In the genomic region with DNA sequence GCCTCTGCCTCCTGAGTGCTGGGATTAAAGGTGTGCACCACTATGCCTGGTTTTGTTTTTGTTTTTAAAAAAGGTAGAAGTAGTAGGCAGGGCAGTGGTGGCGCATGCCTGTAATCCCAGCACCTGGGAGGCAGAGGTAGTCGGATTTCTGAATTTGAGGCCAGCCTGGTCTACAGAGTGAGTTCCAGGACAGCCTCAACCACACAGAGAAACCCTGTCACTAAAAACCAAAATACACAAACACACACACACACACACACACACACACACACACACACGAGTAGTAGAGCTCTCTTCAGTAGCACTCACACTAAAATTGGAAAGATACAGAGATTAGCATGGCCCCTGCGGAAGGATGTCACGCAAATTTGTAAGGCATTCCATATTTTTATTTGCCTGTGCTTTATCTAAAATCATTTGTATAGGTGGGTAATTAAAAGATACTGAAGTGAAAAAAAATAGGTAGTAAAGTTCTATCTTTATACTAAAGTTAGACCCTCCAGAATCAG, we compare ENCODE assay signal across 10 mouse cellular contexts. TPM values are rescaled to one million over a fixed set of nuclear protein-coding genes. Genes with fewer than 3 reads are reported as not detected.
DNase-seq lines count a peak whose midpoint lies in the region; ATAC-seq and TF ChIP-seq lines count a peak whose summit lies in the region.
"Had no signal": no experiment of that assay in that cellular context is flagged by ENCODE, and none has a peak within 500 bp of the region (broad histone marks: within the 10 kb centered on the region; RNA-seq: fewer than 3 reads in every experiment).

No protein-coding gene starts in this region.

- ATAC-seq in midbrain, postnatal 0 days (ENCODE audit: low FRiP score): no peak
- ATAC-seq in intestine, embryonic 14.5 days (replicated peaks; ENCODE audit: low FRiP score, low TSS enrichment, low read depth): no peak
- no peak for ATAC-seq in neural tube, embryonic 13.5 days (ENCODE audit: low read depth)

- H3K4me1 ChIP-seq in midbrain, embryonic 10.5 days: peaks cover 91% of the 10 kb centered on the region
- no peaks in the 10 kb centered on the region; the same call in 1 of the 2 replicates for H3K4me1 ChIP-seq in midbrain, postnatal 0 days (ENCODE audit: insufficient read depth, low read length)
- peaks cover 14% of the 10 kb centered on the region for H3K4me1 ChIP-seq in embryonic fibroblast, embryonic 13.5 days (ENCODE audit: control insufficient read depth, insufficient read depth, low read length)
- H3K4me1 ChIP-seq in intestine, embryonic 14.5 days (replicated peaks; ENCODE audit: control insufficient read depth, insufficient read depth, low read length): peaks cover 51% of the 10 kb centered on the region
- H3K4me1 ChIP-seq in neural tube, embryonic 13.5 days (replicated peaks): peaks cover 58% of the 10 kb centered on the region

- 63% methylated on average over 5 of the region's 5 CpGs for WGBS in midbrain, embryonic 10.5 days
- WGBS in midbrain, postnatal 0 days: 68% methylated on average over 5 of the region's 5 CpGs
- 69% methylated on average over 5 of the region's 5 CpGs for WGBS in intestine, embryonic 14.5 days
- 79% methylated on average over 5 of the region's 5 CpGs for WGBS in neural tube, embryonic 13.5 days

- H3K9ac ChIP-seq in midbrain, postnatal 0 days (replicated peaks; ENCODE audit: low read length, poor library complexity, severe bottlenecking): no peak overlapping the region
- no peak overlapping the region for H3K9ac ChIP-seq in intestine, embryonic 14.5 days (ENCODE audit: low read length)
- no peak overlapping the region for H3K9ac ChIP-seq in neural tube, embryonic 13.5 days

- H3K4me3 ChIP-seq in midbrain, embryonic 10.5 days: peak overlapping the region; percentile 70
- H3K4me3 ChIP-seq in midbrain, postnatal 0 days (ENCODE audit: low read depth, low read length): no peak overlapping the region
- no peak overlapping the region for H3K4me3 ChIP-seq in embryonic fibroblast, embryonic 13.5 days (ENCODE audit: insufficient read depth, low read length)
- no peak overlapping the region; the same call in 1 of the 2 replicates for H3K4me3 ChIP-seq in intestine, embryonic 14.5 days (ENCODE audit: low read depth, low read length)
- no peak overlapping the region for H3K4me3 ChIP-seq in neural tube, embryonic 13.5 days

- H3K9me3 ChIP-seq in midbrain, embryonic 10.5 days (replicated peaks): no peaks in the 10 kb centered on the region; the same call in 1 of the 2 replicates
- H3K9me3 ChIP-seq in midbrain, postnatal 0 days (ENCODE audit: low read length): no peaks in the 10 kb centered on the region
- H3K9me3 ChIP-seq in intestine, embryonic 14.5 days (ENCODE audit: control insufficient read depth, low read length): no peaks in the 10 kb centered on the region
- no peaks in the 10 kb centered on the region for H3K9me3 ChIP-seq in neural tube, embryonic 13.5 days

- H3K4me2 ChIP-seq in midbrain, postnatal 0 days (ENCODE audit: low read depth, low read length, poor library complexity, severe bottlenecking): no peak overlapping the region
- peak overlapping the region; percentile 98 for H3K4me2 ChIP-seq in intestine, embryonic 14.5 days (ENCODE audit: low read length)
- H3K4me2 ChIP-seq in neural tube, embryonic 13.5 days: peak overlapping the region; percentile 64

- 0 out of 2 replicates have a peak, but pooled peaks cover 4% of the 10 kb centered on the region for H3K27me3 ChIP-seq in midbrain, embryonic 10.5 days (ENCODE audit: low read depth, poor library complexity, severe bottlenecking)
- H3K27me3 ChIP-seq in midbrain, postnatal 0 days (ENCODE audit: insufficient read depth, low read length): no peaks in the 10 kb centered on the region
- no peaks in the 10 kb centered on the region for H3K27me3 ChIP-seq in intestine, embryonic 14.5 days (replicated peaks; ENCODE audit: control insufficient read depth, insufficient read depth, low read length)
- H3K27me3 ChIP-seq in neural tube, embryonic 13.5 days: no peaks in the 10 kb centered on the region

- H3K27ac ChIP-seq in midbrain, embryonic 10.5 days (replicated peaks): peak overlapping the region; percentile 97
- no peak overlapping the region for H3K27ac ChIP-seq in midbrain, postnatal 0 days (ENCODE audit: low read depth, low read length)
- peak overlapping the region; percentile 99 for H3K27ac ChIP-seq in embryonic fibroblast, embryonic 13.5 days (ENCODE audit: insufficient read depth, low read length)
- peak overlapping the region; percentile 96 for H3K27ac ChIP-seq in intestine, embryonic 14.5 days (ENCODE audit: low read depth)
- H3K27ac ChIP-seq in neural tube, embryonic 13.5 days (replicated peaks): peak overlapping the region; percentile 95; the same call in 1 of the 2 replicates

- no peak for TF ChIP-seq POLR2A in embryonic fibroblast, embryonic 13.5 days (IDR thresholded peaks at IDR 0.05; ENCODE audit: low read depth, low read length)

- H3K36me3 ChIP-seq in midbrain, embryonic 10.5 days: peaks cover 18% of the 10 kb centered on the region
- no peaks in the 10 kb centered on the region for H3K36me3 ChIP-seq in midbrain, postnatal 0 days (ENCODE audit: insufficient read depth, low read length)
- peaks cover 19% of the 10 kb centered on the region for H3K36me3 ChIP-seq in intestine, embryonic 14.5 days (ENCODE audit: control insufficient read depth, insufficient read depth, low read length)
- H3K36me3 ChIP-seq in neural tube, embryonic 13.5 days: peaks cover 9% of the 10 kb centered on the region

- no peak for DNase-seq in midbrain, embryonic 10.5 days (ENCODE audit: low spot score)
- DNase-seq in midbrain, postnatal 0 days (ENCODE audit: low spot score): no peak
- DNase-seq in intestine, embryonic 14.5 days (ENCODE audit: low spot score): no peak
- DNase-seq in urinary bladder, adult 18-20 months (ENCODE audit: low spot score in 2 of 2): no peak
- DNase-seq in frontal cortex, postnatal 14 days (ENCODE audit: low spot score in 2 of 2): no peak

- no peak for TF ChIP-seq CTCF in midbrain, postnatal 0 days (IDR thresholded peaks at IDR 0.05)
- no peak for TF ChIP-seq CTCF in embryonic fibroblast, embryonic 13.5 days (IDR thresholded peaks at IDR 0.05; ENCODE audit: borderline replicate concordance, insufficient read depth, low read length)

RNA-seq across cellular contexts. Expression of gene Clic1, which starts 0.8 kb away (rescaled TPM):
- polyA plus RNA-seq in midbrain, embryonic 10.5 days (2016; fragmentation: Nextera tagmentation; extraction: Ambion mirVana): 216 and 217 TPM in 2 replicates
- total RNA-seq in midbrain, postnatal 0 days (2014; rRNA removed): 28.0 and 33.4 TPM in 2 replicates
- polyA plus RNA-seq in midbrain, postnatal 0 days (2015; fragmentation: Nextera tagmentation; extraction: Ambion mirVana): 40.0 and 41.9 TPM in 2 replicates
- polyA plus RNA-seq in embryonic fibroblast, embryonic 13.5 days (2011; ENCODE audit: insufficient read length, low read depth, missing spikeins): 266 and 360 TPM in 2 replicates
- 113 and 141 TPM in 2 replicates for polyA plus RNA-seq in intestine, embryonic 14.5 days (2014; fragmentation: Nextera tagmentation; extraction: Ambion mirVana)
- polyA plus RNA-seq in neural tube, embryonic 13.5 days (2015; fragmentation: Nextera tagmentation; extraction: Ambion mirVana): 132 and 145 TPM in 2 replicates

RNA-seq across cellular contexts. Expression of gene Msh5, which starts 2.4 kb away (rescaled TPM):
- polyA plus RNA-seq in midbrain, embryonic 10.5 days (2016; fragmentation: Nextera tagmentation; extraction: Ambion mirVana): 5.4 and 6.3 TPM in 2 replicates
- 1.7 and 3.8 TPM in 2 replicates for total RNA-seq in midbrain, postnatal 0 days (2014; rRNA removed)
- polyA plus RNA-seq in midbrain, postnatal 0 days (2015; fragmentation: Nextera tagmentation; extraction: Ambion mirVana): 1.3 and 1.4 TPM in 2 replicates
- polyA plus RNA-seq in embryonic fibroblast, embryonic 13.5 days (2011; ENCODE audit: insufficient read length, low read depth, missing spikeins): 1.2 and 2.8 TPM in 2 replicates
- polyA plus RNA-seq in intestine, embryonic 14.5 days (2014; fragmentation: Nextera tagmentation; extraction: Ambion mirVana): 3.6 and 3.9 TPM in 2 replicates
- 2.8 and 3.1 TPM in 2 replicates for polyA plus RNA-seq in neural tube, embryonic 13.5 days (2015; fragmentation: Nextera tagmentation; extraction: Ambion mirVana)

RNA-seq across cellular contexts. Expression of gene Ddah2, which starts 9.8 kb away (rescaled TPM):
- 527 and 597 TPM in 2 replicates for polyA plus RNA-seq in midbrain, embryonic 10.5 days (2016; fragmentation: Nextera tagmentation; extraction: Ambion mirVana)
- total RNA-seq in midbrain, postnatal 0 days (2014; rRNA removed): 159 and 204 TPM in 2 replicates
- 210 and 213 TPM in 2 replicates for polyA plus RNA-seq in midbrain, postnatal 0 days (2015; fragmentation: Nextera tagmentation; extraction: Ambion mirVana)
- polyA plus RNA-seq in embryonic fibroblast, embryonic 13.5 days (2011; ENCODE audit: insufficient read length, low read depth, missing spikeins): 46.4 and 52.8 TPM in 2 replicates
- 278 and 333 TPM in 2 replicates for polyA plus RNA-seq in intestine, embryonic 14.5 days (2014; fragmentation: Nextera tagmentation; extraction: Ambion mirVana)
- 417 and 431 TPM in 2 replicates for polyA plus RNA-seq in neural tube, embryonic 13.5 days (2015; fragmentation: Nextera tagmentation; extraction: Ambion mirVana)

RNA-seq across cellular contexts. Expression of gene Ly6g6c, which starts 16.2 kb away (rescaled TPM):
- 0.17 TPM in 2 replicates for polyA plus RNA-seq in midbrain, embryonic 10.5 days (2016; fragmentation: Nextera tagmentation; extraction: Ambion mirVana)
- total RNA-seq in midbrain, postnatal 0 days (2014; rRNA removed): 2.4 TPM in 1 of 2 replicates, not detected in the other
- not detected in 2 replicates for polyA plus RNA-seq in midbrain, postnatal 0 days (2015; fragmentation: Nextera tagmentation; extraction: Ambion mirVana)
- polyA plus RNA-seq in embryonic fibroblast, embryonic 13.5 days (2011; ENCODE audit: insufficient read length, low read depth, missing spikeins): not detected in 2 replicates
- not detected in 2 replicates for polyA plus RNA-seq in intestine, embryonic 14.5 days (2014; fragmentation: Nextera tagmentation; extraction: Ambion mirVana)
- 0.54 TPM in 1 of 2 replicates, not detected in the other for polyA plus RNA-seq in neural tube, embryonic 13.5 days (2015; fragmentation: Nextera tagmentation; extraction: Ambion mirVana)
- total RNA-seq: adrenal gland, adult 18-20 months; left cerebral cortex, adult 2 months had no signal
- polyA plus RNA-seq: erythroblast, embryonic 14.5 days had no signal

RNA-seq across cellular contexts. Expression of gene Mpig6b, which starts 17.0 kb away (rescaled TPM):
- 1.3 TPM in 2 replicates for polyA plus RNA-seq in midbrain, embryonic 10.5 days (2016; fragmentation: Nextera tagmentation; extraction: Ambion mirVana)
- total RNA-seq in midbrain, postnatal 0 days (2014; rRNA removed): not detected in 2 replicates
- not detected in 2 replicates for polyA plus RNA-seq in midbrain, postnatal 0 days (2015; fragmentation: Nextera tagmentation; extraction: Ambion mirVana)
- 0.22 TPM in 1 of 2 replicates, not detected in the other for polyA plus RNA-seq in embryonic fibroblast, embryonic 13.5 days (2011; ENCODE audit: insufficient read length, low read depth, missing spikeins)
- 0.55 and 0.81 TPM in 2 replicates for polyA plus RNA-seq in intestine, embryonic 14.5 days (2014; fragmentation: Nextera tagmentation; extraction: Ambion mirVana)
- 0.28 and 0.38 TPM in 2 replicates for polyA plus RNA-seq in neural tube, embryonic 13.5 days (2015; fragmentation: Nextera tagmentation; extraction: Ambion mirVana)
- total RNA-seq: left cerebral cortex, adult 2 months had no signal
